Mouse (Mus musculus): Measurements from ENCODE around the gene Orai2.
"Not testable (repeated sequence)": the region's sequence is repeated elsewhere in the genome, so short reads cannot be mapped to it uniquely, and the experiment has no call there.

Gene Orai2

DNA sequence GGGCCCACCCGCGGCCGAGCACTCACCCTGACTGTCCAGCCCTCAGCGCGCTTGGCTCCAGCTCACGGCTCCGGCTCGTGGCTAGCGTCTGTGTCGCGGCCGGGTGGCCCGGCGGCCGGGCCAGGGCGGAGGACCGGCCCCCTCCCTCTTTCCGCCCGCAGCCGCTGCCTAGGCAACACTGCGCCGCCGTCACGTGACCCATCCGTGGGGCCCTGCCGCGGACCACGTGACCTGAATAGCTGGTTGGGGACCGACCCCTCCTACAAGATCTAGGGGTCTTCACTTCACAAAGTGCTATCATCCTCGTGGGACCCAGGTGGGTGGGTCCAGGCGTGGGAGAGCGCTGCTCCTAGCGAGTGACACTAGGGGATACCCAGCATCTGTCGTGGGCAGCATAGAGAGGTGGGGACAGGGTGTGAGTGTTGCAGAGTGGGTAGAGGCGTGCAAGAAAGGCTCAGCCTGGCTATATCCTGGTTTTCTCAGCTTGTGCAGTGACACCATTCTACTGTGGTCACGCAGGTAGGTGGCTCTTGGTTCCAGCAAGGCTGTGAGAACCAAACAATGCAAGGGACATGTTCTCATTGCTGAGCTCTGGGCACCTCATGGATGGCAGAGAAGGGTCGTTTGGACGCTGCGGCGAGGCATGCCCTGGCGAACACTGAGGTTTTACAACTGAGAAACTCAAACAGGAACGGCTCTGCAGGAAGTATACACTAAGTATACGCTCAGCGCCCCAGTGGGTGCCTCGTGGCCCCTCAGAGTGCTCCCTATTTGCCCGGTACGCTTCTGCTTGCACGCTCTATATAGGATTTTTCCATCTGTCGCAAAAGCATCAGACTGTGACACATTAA, at the start of gene Orai2:
Gene Orai2 (minus strand): TSS at position 202 of the 851 bp plus-strand sequence.
- peak; percentile 85 for DNase-seq

DNA sequence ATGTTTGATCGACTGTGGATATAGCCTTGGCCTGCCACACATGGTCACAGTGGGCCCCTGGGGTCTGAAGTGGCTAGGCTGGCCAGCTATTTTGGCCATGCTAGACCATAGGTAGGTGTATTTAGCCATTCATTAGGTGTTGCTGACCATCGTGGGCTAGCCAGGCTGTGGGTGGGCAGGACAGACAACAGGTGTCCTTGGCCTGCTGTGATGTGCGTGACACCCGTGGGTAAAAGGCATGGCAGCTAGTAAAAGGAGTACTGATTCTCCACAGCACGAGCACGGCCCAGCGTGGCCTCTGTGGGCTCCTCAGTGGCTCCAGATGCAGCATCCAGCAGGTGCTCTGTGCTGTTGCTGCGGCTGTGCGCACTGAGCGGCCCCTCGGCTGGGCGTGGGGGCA, 48.1 kb upstream of the Orai2 start:
- DNase-seq = no peak

DNA sequence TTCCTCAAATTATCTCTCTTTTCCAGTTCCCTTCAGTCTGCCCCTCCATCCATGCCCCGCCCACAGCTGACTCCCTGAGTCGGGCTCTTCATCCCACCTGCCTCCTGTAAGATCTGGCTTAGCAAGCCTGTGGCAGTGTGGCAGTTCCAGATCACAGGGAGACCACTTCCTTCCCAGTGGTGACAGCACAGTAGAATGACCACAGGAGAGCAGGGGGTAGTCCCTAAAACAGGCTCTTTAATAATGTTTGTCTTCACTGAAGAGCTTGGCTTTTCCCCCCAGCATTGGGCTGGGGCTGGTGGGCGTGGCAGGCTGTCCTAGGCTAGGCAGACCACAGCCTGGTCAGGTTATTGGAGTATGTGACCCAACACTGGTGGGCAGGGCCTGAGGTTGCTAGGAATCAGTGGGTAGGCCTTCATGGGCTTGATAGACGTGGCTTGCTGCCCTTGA, 47.4 kb upstream of the Orai2 start:
- DNase-seq = no peak

DNA sequence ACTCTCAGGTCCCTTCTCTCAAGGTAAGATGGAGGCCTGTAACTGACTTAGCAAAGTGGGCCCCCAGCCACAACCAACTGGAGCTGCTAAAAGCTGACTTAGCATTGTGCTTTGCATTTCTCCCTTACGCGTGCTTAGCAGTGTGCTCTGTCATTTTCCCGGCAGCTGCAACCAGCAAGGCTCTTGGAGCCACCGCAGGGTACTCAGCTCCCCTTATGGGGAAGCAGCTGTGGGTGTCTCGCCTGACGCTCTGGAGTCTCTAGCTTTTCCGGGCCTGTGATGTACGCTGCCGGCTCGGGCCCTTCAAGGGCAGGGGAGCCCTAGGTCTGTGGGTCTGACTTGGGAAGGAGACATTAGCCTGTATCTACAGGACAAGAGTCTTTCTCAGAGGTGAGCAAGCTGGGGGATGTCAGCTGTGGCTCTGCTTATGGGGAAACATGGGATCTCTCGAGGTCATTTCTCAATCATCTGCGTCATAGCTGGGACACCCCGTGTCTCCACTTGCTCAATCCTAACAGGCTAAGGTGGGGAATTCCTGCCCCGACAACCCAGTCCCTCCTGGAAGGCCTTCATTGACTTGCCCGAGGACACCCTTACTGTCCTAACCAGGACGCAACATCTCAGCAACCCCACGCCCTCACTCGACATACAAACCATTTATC, 46.6 kb upstream of the Orai2 start:
- DNase-seq = no peak

DNA sequence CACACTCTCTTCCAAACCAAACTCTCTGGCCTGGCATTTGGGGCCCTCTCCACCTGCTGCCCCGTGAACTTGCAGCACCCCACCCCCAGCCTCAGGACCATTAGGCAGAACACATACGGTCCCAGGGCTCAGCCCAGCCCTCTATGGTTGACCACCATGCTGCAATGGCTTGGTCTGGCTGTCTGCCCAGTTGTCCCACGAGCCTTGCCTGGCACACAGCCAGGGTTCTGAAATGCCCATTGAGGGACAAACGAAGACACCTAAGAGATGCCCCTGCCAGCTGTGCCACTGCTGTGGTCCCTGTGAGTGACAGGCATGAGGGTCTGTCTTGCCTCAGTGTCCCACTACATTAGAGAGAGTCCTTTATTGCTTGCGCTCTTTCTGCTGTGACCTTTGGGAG, 45.4 kb upstream of the Orai2 start:
- DNase-seq = no peak

DNA sequence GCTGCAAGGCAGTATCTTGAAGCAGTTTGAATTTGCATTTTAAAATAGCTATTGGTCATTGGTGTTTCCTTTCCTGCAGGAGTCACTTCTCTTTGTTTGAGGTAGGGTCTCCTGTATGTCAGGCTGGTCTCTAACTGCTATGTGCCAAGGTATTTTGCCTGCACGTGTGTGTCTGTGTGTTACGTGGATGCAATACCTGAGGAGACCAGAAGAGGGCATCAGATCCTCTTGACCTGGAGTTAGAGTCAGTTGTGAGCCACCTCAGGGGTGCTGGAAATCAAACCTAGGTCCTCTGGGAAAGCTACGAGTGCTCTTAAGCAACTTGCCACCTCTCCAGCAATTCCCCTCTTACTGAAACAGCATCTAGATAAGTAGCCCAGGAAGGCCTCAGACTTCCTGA, 44.7 kb upstream of the Orai2 start:
- DNase-seq = no peak

DNA sequence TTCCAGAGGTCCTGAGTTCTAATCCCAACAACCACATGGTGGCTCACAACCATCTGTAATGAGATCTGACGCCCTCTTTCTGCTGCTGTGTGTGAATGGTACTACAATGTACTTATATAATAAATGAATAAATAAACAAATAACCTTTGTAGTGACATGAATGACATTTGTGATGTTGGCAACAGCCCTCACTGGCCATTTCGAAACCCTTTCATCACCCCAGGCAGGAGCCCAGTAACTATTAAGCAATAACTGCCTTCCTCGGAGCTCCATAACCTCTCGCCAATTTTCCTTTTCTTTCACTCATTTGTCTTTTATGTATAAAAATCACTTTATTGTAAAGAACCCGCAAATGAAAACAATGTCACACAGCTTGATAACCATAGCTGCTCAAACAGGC, 43.2 kb upstream of the Orai2 start:
- DNase-seq = no peak

DNA sequence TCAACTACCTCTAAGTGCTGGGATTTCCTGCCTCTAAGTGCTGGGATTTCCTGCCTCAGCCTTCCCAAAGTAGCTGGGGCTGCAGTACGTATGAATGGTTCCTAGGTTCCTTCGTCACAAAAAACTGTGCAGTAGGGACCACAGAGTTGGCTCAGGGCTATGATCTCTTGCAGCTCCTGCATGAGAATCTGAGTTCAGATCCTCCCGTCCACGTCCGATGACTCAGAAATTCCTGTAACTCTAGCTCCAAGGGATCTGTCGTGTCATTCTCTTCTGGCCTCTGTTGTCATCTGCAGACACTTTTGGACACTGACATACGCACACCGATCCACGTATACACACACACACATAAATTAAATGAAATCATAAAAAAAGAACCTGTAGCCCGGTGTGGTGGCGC, 42.2 kb upstream of the Orai2 start:
- DNase-seq = no peak

DNA sequence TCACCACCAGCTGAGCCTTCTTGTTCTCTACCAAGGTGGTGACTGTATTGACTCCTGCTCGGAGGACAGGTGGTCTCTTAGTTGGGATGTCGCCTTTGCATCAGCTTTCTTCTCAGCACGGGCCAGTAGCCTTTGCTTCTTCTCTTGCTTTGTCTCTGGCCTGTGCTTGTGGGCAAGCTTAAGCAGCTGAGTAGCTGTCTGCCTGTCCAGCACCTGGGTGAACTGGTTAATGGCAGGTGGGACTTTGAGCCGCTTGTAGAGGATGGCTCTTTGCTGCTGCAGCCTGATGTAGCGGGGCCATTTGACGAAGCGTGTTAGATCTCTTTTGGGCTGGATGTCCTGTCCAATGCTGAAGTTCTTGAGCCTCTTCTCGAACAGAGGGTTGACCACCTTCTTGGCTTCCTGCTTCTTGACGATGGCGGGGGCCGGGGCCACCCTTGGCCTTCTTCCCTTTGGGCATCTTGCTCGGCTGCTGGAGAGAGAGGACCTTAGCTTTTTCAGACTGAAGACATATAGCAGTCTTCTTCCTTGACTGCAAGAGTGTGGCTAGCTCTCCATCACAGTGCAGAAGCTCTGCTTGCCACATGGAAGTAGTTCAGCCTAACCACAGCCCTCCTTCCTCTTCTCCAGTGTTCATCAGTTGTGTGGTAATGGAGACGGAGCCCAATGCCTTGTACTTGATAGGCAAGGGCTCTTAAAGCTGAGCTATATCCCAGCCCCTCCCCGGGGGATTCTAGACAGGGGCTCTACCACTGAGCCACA, 41.0 kb upstream of the Orai2 start:
- not testable (repeated sequence) for DNase-seq

DNA sequence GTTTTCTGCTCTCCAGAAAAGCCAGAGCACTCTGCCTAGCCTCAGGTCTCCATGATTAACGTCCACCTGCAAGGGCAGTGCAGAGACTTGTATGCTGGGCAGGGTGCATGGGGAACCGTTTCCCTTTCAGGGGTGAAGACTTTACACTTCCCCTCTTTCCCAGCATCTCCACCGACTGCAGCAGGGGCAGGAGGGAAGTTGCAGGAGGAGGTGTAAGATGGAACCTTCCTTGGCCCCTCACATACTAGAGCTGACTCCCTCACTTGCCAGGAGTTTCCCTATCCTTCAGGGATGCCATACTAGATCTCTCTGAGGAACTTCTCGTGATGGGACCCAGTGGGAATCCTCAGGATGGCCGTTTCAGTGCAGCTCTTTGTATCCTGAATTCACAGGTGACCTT, 40.0 kb upstream of the Orai2 start:
- no peak for DNase-seq

DNA sequence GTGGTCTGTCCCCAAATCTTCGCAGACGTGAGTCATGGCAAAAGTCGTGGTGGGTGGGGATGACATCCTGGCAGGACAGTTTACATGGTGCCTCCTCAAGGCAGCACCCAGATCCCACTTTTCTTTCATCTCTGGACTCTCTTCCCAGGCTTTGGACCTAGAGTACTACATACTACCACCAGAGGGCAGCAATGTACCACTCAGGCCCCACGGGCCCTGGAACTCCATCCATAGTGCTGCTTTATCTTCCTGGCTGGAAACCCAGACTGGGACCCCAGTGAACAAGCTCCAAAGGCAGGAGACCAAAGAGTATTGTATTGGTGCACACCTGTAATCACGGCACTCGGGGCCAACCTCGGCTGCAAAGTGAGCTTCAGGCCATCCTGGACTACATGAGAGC, 31.3 kb upstream of the Orai2 start:
- DNase-seq = peak; percentile 62

DNA sequence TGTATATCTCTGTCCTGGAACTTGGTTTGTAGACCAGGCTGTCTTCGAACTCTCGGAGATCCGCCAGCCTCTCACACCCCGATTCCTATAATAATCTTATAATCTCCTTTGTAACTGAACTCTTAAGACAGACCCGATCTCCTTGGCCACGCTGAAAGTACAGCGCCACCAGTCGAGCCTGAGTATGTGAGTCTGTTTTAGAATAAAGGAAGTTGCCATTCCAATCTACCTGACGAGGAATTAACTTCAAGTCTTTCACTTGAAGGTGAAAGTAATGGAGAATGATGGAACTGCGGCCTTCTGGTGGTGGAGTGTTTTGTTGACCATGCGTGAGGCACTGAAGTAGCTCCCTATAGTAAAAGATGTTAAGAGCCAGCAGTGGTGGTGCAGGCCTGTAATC, 29.0 kb upstream of the Orai2 start:
- DNase-seq = no peak

DNA sequence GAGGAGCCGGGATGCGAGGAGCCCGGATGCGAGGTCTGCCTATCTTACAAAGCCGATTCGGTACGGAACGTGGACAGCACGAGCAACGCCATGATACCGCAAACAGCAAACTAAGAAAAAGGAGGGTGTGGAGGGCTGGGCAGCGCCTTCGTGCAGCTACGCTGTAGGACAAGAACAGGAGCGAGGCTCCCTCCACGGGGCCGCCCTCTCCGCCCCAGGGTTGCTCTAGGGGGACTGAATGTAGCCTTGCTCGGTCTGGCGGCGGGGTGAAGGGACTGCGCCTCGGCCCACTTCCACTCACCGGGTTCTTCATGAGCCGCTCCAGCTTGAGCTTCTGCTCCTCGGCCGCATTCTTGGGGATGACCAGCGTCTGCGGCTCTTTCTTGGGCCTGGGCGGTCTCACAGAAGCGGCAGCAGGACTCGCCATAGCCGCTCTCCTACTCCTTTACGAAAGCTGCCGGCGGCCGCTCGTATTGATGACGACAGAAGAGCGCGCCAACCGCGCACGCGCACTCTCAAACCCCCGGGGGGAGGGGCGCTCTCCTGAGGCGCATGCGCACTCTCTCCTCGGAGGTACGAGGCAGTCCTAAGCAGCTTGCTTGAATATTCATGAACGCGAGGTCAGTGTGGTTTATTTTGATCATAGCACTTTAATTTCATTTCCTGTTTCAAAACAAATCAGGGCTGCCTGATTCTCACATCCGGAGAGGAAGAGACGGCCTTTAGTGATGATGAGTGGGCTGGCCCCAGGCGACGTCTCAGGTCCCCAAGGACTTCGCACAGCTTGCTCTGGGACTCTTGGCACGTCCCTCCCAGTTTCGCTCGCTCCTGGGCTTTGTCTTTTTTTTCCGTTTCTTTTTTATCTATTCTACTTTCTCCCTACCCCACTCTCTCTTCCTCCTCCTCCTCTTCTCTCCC, 28.2 kb upstream of the Orai2 start, which contains the start of gene Prkrip1:
Gene Prkrip1 (minus strand): TSS at position 490 of the 918 bp plus-strand sequence.
- DNase-seq = peak; percentile 98

DNA sequence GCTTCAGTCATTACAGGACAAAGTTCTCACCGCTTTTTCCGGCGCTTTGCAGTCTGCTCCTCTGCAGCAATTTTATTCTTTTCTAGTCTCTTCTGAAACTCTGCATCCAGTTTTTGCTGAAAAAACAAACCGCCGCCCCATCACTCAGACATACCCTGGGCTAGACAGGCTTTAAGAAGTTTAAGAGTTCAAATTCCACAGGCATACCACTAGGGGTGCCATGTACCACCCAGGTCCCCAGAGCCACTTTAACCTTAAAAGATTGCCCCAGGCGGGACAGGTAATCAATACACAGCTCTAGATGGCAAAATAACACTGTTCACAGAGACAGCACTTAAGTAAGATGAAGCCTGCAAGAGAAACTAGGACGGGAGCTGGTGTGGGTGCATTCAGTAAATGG, 21.4 kb upstream of the Orai2 start:
- DNase-seq = no peak

DNA sequence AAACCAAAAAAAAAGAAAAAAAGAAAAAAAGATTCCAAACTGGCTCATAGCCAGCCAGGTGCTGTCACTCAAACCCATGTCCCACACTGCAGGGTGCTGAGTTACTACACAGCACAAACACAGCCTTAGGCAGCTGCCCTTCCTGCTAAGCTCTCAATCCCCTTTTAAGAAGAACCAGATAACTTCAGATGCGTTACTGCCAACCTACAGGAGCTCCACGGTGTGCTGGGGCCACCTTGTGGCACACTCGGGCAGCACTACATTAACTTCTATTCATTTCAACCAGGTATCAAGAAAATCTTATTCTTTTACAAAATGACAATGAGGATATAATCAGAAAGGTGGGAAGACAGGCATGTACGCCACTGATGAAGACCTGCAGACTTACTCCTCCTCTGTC, 16.2 kb upstream of the Orai2 start:
- peak; percentile 55 for DNase-seq

DNA sequence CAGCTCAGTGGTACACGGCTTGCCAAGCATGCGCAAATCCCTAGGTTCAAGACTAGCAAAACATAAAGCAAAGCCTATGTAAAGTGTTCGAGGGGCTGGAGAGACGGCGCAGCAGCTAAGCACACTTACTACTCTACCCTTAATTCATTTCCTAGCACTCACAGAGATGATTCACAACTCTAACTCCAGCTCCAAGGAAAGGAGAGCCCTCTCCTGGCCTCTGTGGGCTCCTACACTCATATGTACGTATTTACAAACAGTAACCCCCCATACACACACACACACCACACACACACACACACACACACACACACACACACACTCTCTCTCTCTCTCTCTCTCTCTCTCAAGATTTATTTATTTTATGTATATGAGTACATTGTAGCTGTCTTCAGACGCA, 13.3 kb upstream of the Orai2 start:
- no peak for DNase-seq

DNA sequence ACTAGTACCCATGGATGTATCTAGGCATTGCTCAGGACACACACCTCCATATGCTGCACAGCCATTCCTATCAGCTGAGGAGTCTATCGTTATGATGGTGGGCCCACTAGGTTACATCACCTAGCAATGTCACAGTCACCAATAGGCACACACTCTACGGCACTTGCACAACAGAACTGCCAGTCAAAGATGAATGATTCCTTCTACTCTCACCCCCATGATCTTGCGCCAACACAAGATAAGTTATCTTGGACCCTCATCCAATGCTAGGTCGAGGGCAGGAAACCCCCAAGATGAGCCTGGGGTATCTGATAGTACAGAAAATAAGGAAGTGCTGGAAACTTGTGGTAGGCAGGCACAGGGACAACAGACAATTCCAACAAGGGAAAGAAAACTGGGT, 12.3 kb upstream of the Orai2 start:
- no peak for DNase-seq

DNA sequence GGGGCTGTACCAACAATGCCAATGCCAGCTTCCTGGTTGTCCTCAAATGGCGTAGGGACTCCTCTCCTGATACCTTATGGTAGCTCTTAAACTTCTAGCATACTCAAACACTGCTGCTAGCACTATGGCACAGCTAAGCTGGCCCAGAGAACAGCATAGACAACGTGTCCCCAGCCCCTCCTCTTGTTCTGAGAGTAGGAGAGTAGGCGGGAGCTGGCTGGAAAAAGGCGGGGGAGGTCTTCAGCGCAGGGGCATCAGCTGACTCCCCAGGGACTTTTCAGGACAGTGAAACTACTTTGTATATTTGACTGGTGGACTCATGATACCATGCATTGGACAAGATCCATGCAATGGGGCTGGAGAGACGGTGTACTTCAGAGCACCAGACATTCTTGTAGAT, 11.5 kb upstream of the Orai2 start:
- DNase-seq = no peak

DNA sequence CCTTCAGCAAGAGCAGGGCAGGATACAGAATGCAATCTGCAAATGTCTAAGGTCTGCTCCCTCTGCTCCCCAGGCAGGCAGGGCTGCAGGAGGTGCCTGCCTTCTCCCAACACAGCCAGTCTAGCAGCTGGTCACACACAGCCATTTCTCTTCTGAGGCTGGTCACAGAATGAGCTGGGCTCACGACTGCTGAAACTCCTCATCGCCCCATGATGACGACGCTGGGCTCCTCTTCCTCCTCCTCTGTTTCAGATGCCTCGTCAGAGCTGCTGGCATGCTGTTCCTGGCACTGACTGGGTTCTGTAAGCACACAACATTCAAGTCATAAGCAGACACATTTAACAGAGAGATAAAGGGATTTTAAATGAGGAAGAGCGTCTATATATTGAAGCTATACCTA, 10.7 kb upstream of the Orai2 start:
- DNase-seq = no peak

DNA sequence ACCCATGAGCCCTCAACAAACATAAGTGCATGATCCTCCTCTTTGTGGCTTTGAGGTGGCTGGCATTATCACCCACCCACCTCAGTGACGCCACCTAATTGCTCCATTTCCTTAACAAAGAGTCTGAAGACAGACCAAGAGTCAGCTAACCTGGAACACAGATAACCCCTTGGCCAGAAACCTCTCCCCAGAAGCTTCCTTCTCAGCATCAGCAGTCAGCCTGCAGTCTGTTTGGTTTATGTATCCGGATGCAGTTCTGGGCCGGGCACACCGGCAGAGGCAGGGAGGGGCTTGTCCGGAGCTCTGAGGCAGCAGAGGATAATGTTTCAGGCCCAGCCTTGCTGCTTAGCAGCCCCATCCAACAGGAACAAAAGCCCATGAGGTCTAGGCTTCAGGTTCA, 9.1 kb upstream of the Orai2 start:
- no peak for DNase-seq

DNA sequence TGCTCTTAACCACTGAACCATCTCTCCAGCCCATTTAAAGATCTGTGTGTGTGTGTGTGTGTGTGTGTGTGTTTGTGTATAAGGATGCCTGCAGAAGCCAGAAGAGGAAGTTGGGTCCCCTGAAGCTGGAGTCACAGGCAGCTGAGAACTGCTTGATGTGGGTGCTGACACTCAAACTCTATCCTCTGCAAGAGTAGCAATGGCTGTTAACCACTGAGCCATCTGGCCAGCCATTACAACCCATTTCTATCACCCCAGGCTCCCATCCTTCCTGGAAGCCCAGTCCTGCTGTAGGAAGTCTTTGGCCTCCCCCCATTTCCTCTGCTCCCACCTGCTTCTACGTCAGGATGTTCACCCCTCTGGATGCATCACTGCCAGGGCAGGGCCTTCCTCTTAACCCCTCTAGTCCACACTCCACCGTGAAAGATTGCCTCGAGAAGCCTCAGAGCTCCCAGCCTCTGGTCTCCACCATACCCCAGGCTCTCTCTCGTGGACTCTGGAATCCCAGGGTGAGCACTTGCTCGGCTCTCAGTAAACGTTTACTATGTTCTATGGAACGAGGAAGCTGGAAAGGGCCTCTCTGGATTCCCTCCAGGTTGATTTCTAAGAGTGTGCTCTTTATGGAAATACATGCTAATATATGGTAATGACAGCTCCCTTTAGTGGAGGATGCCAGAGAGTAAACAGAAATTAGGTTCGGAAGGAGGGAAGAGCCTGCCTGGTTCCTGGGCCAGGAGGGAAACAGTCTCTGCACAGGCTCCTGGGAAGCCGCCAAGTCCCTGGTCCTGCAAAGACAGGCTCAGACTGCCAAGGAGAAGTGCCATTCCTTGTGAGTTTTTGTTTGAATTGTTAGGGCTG, 3.3 kb upstream of the Orai2 start:
- peak; percentile 80 for DNase-seq

DNA sequence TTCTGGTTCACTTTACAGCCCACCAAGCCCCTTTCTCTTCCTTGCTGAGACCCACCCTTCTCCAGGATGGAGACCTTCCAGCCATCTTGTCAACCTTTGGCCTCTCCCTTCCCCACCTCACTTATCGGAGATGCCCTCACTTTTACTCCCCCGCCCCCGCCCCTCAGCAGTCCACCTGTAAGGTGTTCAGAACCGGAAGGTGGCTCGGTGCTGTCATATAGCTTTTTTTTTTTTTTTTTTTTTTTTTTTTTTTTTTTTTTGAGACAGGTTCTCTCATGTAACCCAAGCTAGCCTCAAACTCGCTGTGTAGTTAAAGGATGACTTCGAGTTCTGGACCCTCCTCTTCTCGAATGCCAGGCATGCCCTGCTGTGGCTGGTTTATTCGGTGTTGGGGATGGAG, 2.4 kb upstream of the Orai2 start:
- DNase-seq = no peak
